ENCODE assay signal across 28 mouse cellular contexts in genomic region chr19:6068951-6069350, GRCm38 (mm10). TPM values are rescaled to one million over a fixed set of nuclear protein-coding genes. Genes with fewer than 3 reads are reported as not detected.
DNase-seq lines count a peak whose midpoint lies in the region; ATAC-seq and TF ChIP-seq lines count a peak whose summit lies in the region.
"Had no signal": no experiment of that assay in that cellular context is flagged by ENCODE, and none has a peak within 500 bp of the region (broad histone marks: within the 10 kb centered on the region; RNA-seq: fewer than 3 reads in every experiment).

No protein-coding gene starts in this region.

- H3K36me3 ChIP-seq in heart, embryonic 10.5 days, result peaks cover 49% of the 10 kb centered on the region
- H3K36me3 ChIP-seq in heart, embryonic 11.5 days (ENCODE audit: control insufficient read depth, insufficient read depth, low read length), result peaks cover 17% of the 10 kb centered on the region
- H3K36me3 ChIP-seq in midbrain, embryonic 11.5 days (ENCODE audit: control insufficient read depth, insufficient read depth, low read length), result peaks cover 9% of the 10 kb centered on the region
- peaks cover 41% of the 10 kb centered on the region for H3K36me3 ChIP-seq in midbrain, embryonic 14.5 days (ENCODE audit: control insufficient read depth, insufficient read depth, low read length)
- no peaks in the 10 kb centered on the region for H3K36me3 ChIP-seq in MEL (ENCODE audit: control insufficient read depth in 1 of 2, insufficient read depth in 2 of 2, low read length in 2 of 2)
- H3K36me3 ChIP-seq in stomach, postnatal 0 days (ENCODE audit: control insufficient read depth, insufficient read depth, low read length), result peaks cover 7% of the 10 kb centered on the region

- no peak for TF ChIP-seq CTCF in MEL (IDR thresholded peaks at IDR 0.05 in 2 of 3, conservative IDR thresholded peaks at IDR 0.05 in 1 of 3; ENCODE audit: control insufficient read depth in 1 of 3, insufficient read depth in 1 of 3, low read depth in 2 of 3, low read length in 3 of 3, poor library complexity in 1 of 3, severe bottlenecking in 1 of 3)
- 0 out of 2 replicates have a peak, but pooled peaks have one; percentile 24 for TF ChIP-seq CTCF in stomach, postnatal 0 days (IDR thresholded peaks at IDR 0.05; ENCODE audit: low read depth)

- no peak overlapping the region for H3K9ac ChIP-seq in heart, embryonic 11.5 days (ENCODE audit: low read depth, low read length)
- H3K9ac ChIP-seq in midbrain, embryonic 11.5 days (ENCODE audit: low read length), result no peak overlapping the region
- H3K9ac ChIP-seq in midbrain, embryonic 14.5 days (replicated peaks; ENCODE audit: low read length), result no peak overlapping the region
- H3K9ac ChIP-seq in MEL (ENCODE audit: control insufficient read depth, low read depth, low read length, poor library complexity, severe bottlenecking), result no peak overlapping the region
- H3K9ac ChIP-seq in stomach, postnatal 0 days (ENCODE audit: low read length), result no peak overlapping the region
- H3K9ac ChIP-seq: heart, embryonic 12.5 days; hindbrain, embryonic 14.5 days; intestine, embryonic 15.5 days; limb, embryonic 15.5 days had no signal

- no peak for TF ChIP-seq EP300 in MEL (IDR thresholded peaks at IDR 0.05; ENCODE audit: low read depth in 1 of 2, low read length in 2 of 2)
- no peak for TF ChIP-seq EP300 in stomach, postnatal 0 days (optimal IDR thresholded peaks at IDR 0.05)

- H3K9me3 ChIP-seq in heart, embryonic 10.5 days, result no peaks in the 10 kb centered on the region
- no peaks in the 10 kb centered on the region for H3K9me3 ChIP-seq in heart, embryonic 11.5 days (replicated peaks; ENCODE audit: control insufficient read depth, low read length)
- H3K9me3 ChIP-seq in midbrain, embryonic 11.5 days (ENCODE audit: control insufficient read depth, low read length), result no peaks in the 10 kb centered on the region
- no peaks in the 10 kb centered on the region for H3K9me3 ChIP-seq in midbrain, embryonic 14.5 days (ENCODE audit: control insufficient read depth, low read length)
- H3K9me3 ChIP-seq in MEL (replicated peaks; ENCODE audit: insufficient read depth, low read length), result no peaks in the 10 kb centered on the region
- no peaks in the 10 kb centered on the region for H3K9me3 ChIP-seq in stomach, postnatal 0 days (ENCODE audit: control insufficient read depth, low read length)
- H3K9me3 ChIP-seq: forebrain, embryonic 13.5 days; heart, embryonic 12.5 days; intestine, embryonic 15.5 days; limb, embryonic 15.5 days; neural tube, embryonic 13.5 days had no signal

- H3K4me2 ChIP-seq in heart, embryonic 11.5 days, result no peak overlapping the region
- H3K4me2 ChIP-seq in midbrain, embryonic 11.5 days, result no peak overlapping the region
- H3K4me2 ChIP-seq in midbrain, embryonic 14.5 days (ENCODE audit: low read length), result no peak overlapping the region
- H3K4me2 ChIP-seq in stomach, postnatal 0 days (replicated peaks; ENCODE audit: low read depth), result no peak overlapping the region

- TF ChIP-seq POLR2A in MEL (IDR thresholded peaks at IDR 0.05; ENCODE audit: control insufficient read depth in 1 of 2, insufficient read depth in 1 of 2, low read depth in 1 of 2, low read length in 2 of 2, poor library complexity in 1 of 2), result no peak

- H3K27me3 ChIP-seq in heart, embryonic 10.5 days (ENCODE audit: insufficient read depth, poor library complexity, severe bottlenecking), result no peaks in the 10 kb centered on the region
- no peaks in the 10 kb centered on the region for H3K27me3 ChIP-seq in heart, embryonic 11.5 days (ENCODE audit: control insufficient read depth, insufficient read depth, low read length)
- H3K27me3 ChIP-seq in midbrain, embryonic 11.5 days (ENCODE audit: control insufficient read depth, insufficient read depth, low read length), result no peaks in the 10 kb centered on the region
- no peaks in the 10 kb centered on the region for H3K27me3 ChIP-seq in midbrain, embryonic 14.5 days (ENCODE audit: control insufficient read depth, insufficient read depth, low read length)
- no peaks in the 10 kb centered on the region for H3K27me3 ChIP-seq in MEL (ENCODE audit: control insufficient read depth in 1 of 2, insufficient read depth in 2 of 2, low read length in 2 of 2)
- no peaks in the 10 kb centered on the region for H3K27me3 ChIP-seq in stomach, postnatal 0 days (ENCODE audit: control insufficient read depth, insufficient read depth, low read length)
- H3K27me3 ChIP-seq: CH12.LX; forebrain, embryonic 13.5 days; heart, embryonic 12.5 days; intestine, embryonic 15.5 days; limb, embryonic 15.5 days; neural tube, embryonic 13.5 days had no signal

- no peak for DNase-seq in heart, embryonic 10.5 days (ENCODE audit: low spot score)
- peak; percentile 75 for DNase-seq in midbrain, embryonic 11.5 days (ENCODE audit: low spot score, missing footprints)
- DNase-seq in midbrain, embryonic 14.5 days, result no peak
- peak; percentile 37 for DNase-seq in MEL (ENCODE audit: low read depth, low spot score)
- no peak for DNase-seq in stomach, postnatal 0 days (ENCODE audit: low spot score)
- DNase-seq in right cerebral cortex, postnatal 25 days, result no peak
- no peak for DNase-seq in frontal cortex, postnatal 10 days (ENCODE audit: low spot score in 2 of 2)
- DNase-seq: adrenal gland, adult 2 months; cerebellum, adult 2 months; cerebellum, postnatal 36 days; heart, postnatal 14 days; kidney, postnatal 10 days; lung, adult 2 months; right cerebral cortex, adult 18-20 months had no signal

- H3K27ac ChIP-seq in heart, embryonic 10.5 days, result no peak overlapping the region; the same call in 1 of the 2 replicates
- no peak overlapping the region for H3K27ac ChIP-seq in heart, embryonic 11.5 days (ENCODE audit: low read depth, low read length)
- no peak overlapping the region for H3K27ac ChIP-seq in midbrain, embryonic 11.5 days (ENCODE audit: low read depth, low read length)
- no peak overlapping the region for H3K27ac ChIP-seq in midbrain, embryonic 14.5 days (replicated peaks; ENCODE audit: low read depth, low read length)
- H3K27ac ChIP-seq in MEL (ENCODE audit: control insufficient read depth, low read depth, low read length), result no peak overlapping the region
- no peak overlapping the region for H3K27ac ChIP-seq in stomach, postnatal 0 days (replicated peaks)
- H3K27ac ChIP-seq: limb, embryonic 15.5 days had no signal

- ATAC-seq in heart, embryonic 11.5 days (replicated peaks; ENCODE audit: insufficient number of reproducible peaks, low FRiP score, low TSS enrichment), result no peak
- no peak for ATAC-seq in midbrain, embryonic 11.5 days (ENCODE audit: low FRiP score)
- no peak for ATAC-seq in midbrain, embryonic 14.5 days (ENCODE audit: low FRiP score, low TSS enrichment)
- no peak for ATAC-seq in stomach, postnatal 0 days (ENCODE audit: low FRiP score, low TSS enrichment)
- ATAC-seq: forebrain, embryonic 13.5 days; intestine, embryonic 15.5 days had no signal

- peaks cover 24% of the 10 kb centered on the region for H3K4me1 ChIP-seq in heart, embryonic 10.5 days
- H3K4me1 ChIP-seq in heart, embryonic 11.5 days (ENCODE audit: control insufficient read depth, insufficient read depth, low read length), result peaks cover 18% of the 10 kb centered on the region
- H3K4me1 ChIP-seq in midbrain, embryonic 11.5 days (ENCODE audit: control insufficient read depth, insufficient read depth, low read length), result peaks cover 17% of the 10 kb centered on the region
- H3K4me1 ChIP-seq in midbrain, embryonic 14.5 days (ENCODE audit: control insufficient read depth, insufficient read depth, low read length), result peaks cover 14% of the 10 kb centered on the region
- H3K4me1 ChIP-seq in MEL (ENCODE audit: control insufficient read depth in 1 of 2, insufficient read depth in 2 of 2, low read length in 2 of 2), result peaks cover 0 to 8% of the 10 kb centered on the region in 2 experiments; a peak in 3 of 4 replicates
- peaks cover 5% of the 10 kb centered on the region; the same call in 1 of the 2 replicates for H3K4me1 ChIP-seq in stomach, postnatal 0 days (replicated peaks; ENCODE audit: control insufficient read depth, insufficient read depth)

- H3K79me2 ChIP-seq in MEL (ENCODE audit: control insufficient read depth, insufficient read depth, low read length, poor library complexity), result no peaks in the 10 kb centered on the region

- 0 out of 2 replicates have a peak overlapping the region, but pooled peaks have one; percentile 18 for H3K4me3 ChIP-seq in heart, embryonic 10.5 days
- no peak overlapping the region for H3K4me3 ChIP-seq in heart, embryonic 11.5 days (ENCODE audit: low read depth, low read length)
- no peak overlapping the region for H3K4me3 ChIP-seq in midbrain, embryonic 11.5 days (ENCODE audit: low read depth, low read length)
- H3K4me3 ChIP-seq in midbrain, embryonic 14.5 days (replicated peaks; ENCODE audit: low read depth, low read length), result no peak overlapping the region
- no peak overlapping the region for H3K4me3 ChIP-seq in MEL (ENCODE audit: control insufficient read depth in 1 of 2, insufficient read depth in 1 of 2, low read depth in 2 of 2, low read length in 2 of 2)
- H3K4me3 ChIP-seq in stomach, postnatal 0 days (ENCODE audit: low read depth, low read length), result no peak overlapping the region
- H3K4me3 ChIP-seq: heart, embryonic 12.5 days; limb, embryonic 15.5 days had no signal

- WGBS in heart, embryonic 10.5 days, result 79% methylated on average over 4 of the region's 4 CpGs
- WGBS in heart, embryonic 11.5 days (ENCODE audit: insufficient replicate concordance), result 75% methylated on average over 4 of the region's 4 CpGs
- WGBS in midbrain, embryonic 11.5 days, result 83% methylated on average over 4 of the region's 4 CpGs
- WGBS in midbrain, embryonic 14.5 days, result 79% methylated on average over 4 of the region's 4 CpGs
- 46% methylated on average over 4 of the region's 4 CpGs for WGBS in stomach, postnatal 0 days

- TF ChIP-seq RAD21 in MEL (IDR thresholded peaks at IDR 0.05; ENCODE audit: low read depth, low read length), result no peak

RNA-seq across cellular contexts. Expression of gene Tm7sf2, which starts 0.8 kb away (rescaled TPM):
- polyA plus RNA-seq in heart, embryonic 10.5 days (2016; fragmentation: Nextera tagmentation; extraction: Ambion mirVana), result 13.7 and 18.8 TPM in 2 replicates
- 10.1 and 11.9 TPM in 2 replicates for polyA plus RNA-seq in heart, embryonic 11.5 days (2014; fragmentation: Nextera tagmentation; extraction: Ambion mirVana)
- 35.7 and 39.6 TPM in 2 replicates for polyA plus RNA-seq in midbrain, embryonic 11.5 days (2014; fragmentation: Nextera tagmentation; extraction: Ambion mirVana)
- 43.7 and 57.6 TPM in 2 replicates for polyA plus RNA-seq in midbrain, embryonic 14.5 days (2014; fragmentation: Nextera tagmentation; extraction: Ambion mirVana)
- 7.6 and 8.0 TPM in 2 replicates for total RNA-seq in MEL (2012; rRNA removed)
- 10 to 100 TPM in 1 of 2 experiments, not detected in 1; 13.1 TPM for polyA plus RNA-seq in MEL (2012; ENCODE audit: insufficient read depth in 1 of 2, insufficient read length in 2 of 2, low read depth in 1 of 2, low replicate concordance in 2 of 2, missing spikeins in 1 of 2)
- polyA plus RNA-seq in stomach, postnatal 0 days (2015; fragmentation: Nextera tagmentation; extraction: Ambion mirVana), result 17.9 and 19.7 TPM in 2 replicates

RNA-seq across cellular contexts. Expression of gene Znhit2, which starts 8.0 kb away (rescaled TPM):
- polyA plus RNA-seq in heart, embryonic 10.5 days (2016; fragmentation: Nextera tagmentation; extraction: Ambion mirVana), result 26.9 and 33.4 TPM in 2 replicates
- 27.1 and 27.5 TPM in 2 replicates for polyA plus RNA-seq in heart, embryonic 11.5 days (2014; fragmentation: Nextera tagmentation; extraction: Ambion mirVana)
- polyA plus RNA-seq in midbrain, embryonic 11.5 days (2014; fragmentation: Nextera tagmentation; extraction: Ambion mirVana), result 39.5 and 40.0 TPM in 2 replicates
- 32.4 and 37.9 TPM in 2 replicates for polyA plus RNA-seq in midbrain, embryonic 14.5 days (2014; fragmentation: Nextera tagmentation; extraction: Ambion mirVana)
- total RNA-seq in MEL (2012; rRNA removed), result 26.3 and 37.3 TPM in 2 replicates
- polyA plus RNA-seq in MEL (2012; ENCODE audit: insufficient read depth in 1 of 2, insufficient read length in 2 of 2, low read depth in 1 of 2, low replicate concordance in 2 of 2, missing spikeins in 1 of 2), result 10 to 100 TPM in 1 of 2 experiments, not detected in 1; 27.0 TPM
- 31.8 and 33.2 TPM in 2 replicates for polyA plus RNA-seq in stomach, postnatal 0 days (2015; fragmentation: Nextera tagmentation; extraction: Ambion mirVana)

RNA-seq across cellular contexts. Expression of gene Vps51, which starts 8.1 kb away (rescaled TPM):
- 57.3 and 60.5 TPM in 2 replicates for polyA plus RNA-seq in heart, embryonic 10.5 days (2016; fragmentation: Nextera tagmentation; extraction: Ambion mirVana)
- 38.9 and 43.7 TPM in 2 replicates for polyA plus RNA-seq in heart, embryonic 11.5 days (2014; fragmentation: Nextera tagmentation; extraction: Ambion mirVana)
- polyA plus RNA-seq in midbrain, embryonic 11.5 days (2014; fragmentation: Nextera tagmentation; extraction: Ambion mirVana), result 37.4 and 48.3 TPM in 2 replicates
- 86.1 and 86.7 TPM in 2 replicates for polyA plus RNA-seq in midbrain, embryonic 14.5 days (2014; fragmentation: Nextera tagmentation; extraction: Ambion mirVana)
- total RNA-seq in MEL (2012; rRNA removed), result 29.4 and 30.9 TPM in 2 replicates
- 10 to 100 TPM in 1 of 2 experiments, not detected in 1; 60.5 TPM for polyA plus RNA-seq in MEL (2012; ENCODE audit: insufficient read depth in 1 of 2, insufficient read length in 2 of 2, low read depth in 1 of 2, low replicate concordance in 2 of 2, missing spikeins in 1 of 2)
- polyA plus RNA-seq in stomach, postnatal 0 days (2015; fragmentation: Nextera tagmentation; extraction: Ambion mirVana), result 43.2 and 48.9 TPM in 2 replicates

RNA-seq across cellular contexts. Expression of gene Tmem262, which starts 10.9 kb away (rescaled TPM):
- polyA plus RNA-seq in heart, embryonic 10.5 days (2016; fragmentation: Nextera tagmentation; extraction: Ambion mirVana), result not detected in 2 replicates
- not detected in 2 replicates for polyA plus RNA-seq in heart, embryonic 11.5 days (2014; fragmentation: Nextera tagmentation; extraction: Ambion mirVana)
- polyA plus RNA-seq in midbrain, embryonic 11.5 days (2014; fragmentation: Nextera tagmentation; extraction: Ambion mirVana), result not detected in 2 replicates
- polyA plus RNA-seq in midbrain, embryonic 14.5 days (2014; fragmentation: Nextera tagmentation; extraction: Ambion mirVana), result not detected in 2 replicates
- not detected in 2 replicates for total RNA-seq in MEL (2012; rRNA removed)
- under 1 TPM in 1 of 2 experiments, not detected in 1; 0.18 TPM for polyA plus RNA-seq in MEL (2012; ENCODE audit: insufficient read depth in 1 of 2, insufficient read length in 2 of 2, low read depth in 1 of 2, low replicate concordance in 2 of 2, missing spikeins in 1 of 2)
- not detected in 2 replicates for polyA plus RNA-seq in stomach, postnatal 0 days (2015; fragmentation: Nextera tagmentation; extraction: Ambion mirVana)
- total RNA-seq: adrenal gland, adult 2 months; CH12.LX; gastrocnemius, postnatal 4 days; heart, postnatal 14 days; layer of hippocampus, adult 18-20 months; left cerebral cortex, postnatal 25 days; megakaryocyte-erythroid progenitor cell, adult 5-6 weeks; monocyte, adult 5-6 weeks had no signal
- polyA plus RNA-seq: adrenal gland, adult 2 months; cerebellum, adult 2 months; forebrain, embryonic 13.5 days; heart, embryonic 12.5 days; hindbrain, embryonic 14.5 days; intestine, embryonic 15.5 days; limb, embryonic 15.5 days; lung, adult 2 months; neural tube, embryonic 13.5 days; stomach, embryonic 14.5 days had no signal

RNA-seq across cellular contexts. Expression of gene Fau, which starts 11.3 kb away (rescaled TPM):
- polyA plus RNA-seq in heart, embryonic 10.5 days (2016; fragmentation: Nextera tagmentation; extraction: Ambion mirVana), result 570 and 662 TPM in 2 replicates
- polyA plus RNA-seq in heart, embryonic 11.5 days (2014; fragmentation: Nextera tagmentation; extraction: Ambion mirVana), result 586 and 633 TPM in 2 replicates
- 717 and 781 TPM in 2 replicates for polyA plus RNA-seq in midbrain, embryonic 11.5 days (2014; fragmentation: Nextera tagmentation; extraction: Ambion mirVana)
- 602 and 698 TPM in 2 replicates for polyA plus RNA-seq in midbrain, embryonic 14.5 days (2014; fragmentation: Nextera tagmentation; extraction: Ambion mirVana)
- 2,020 and 2,413 TPM in 2 replicates for total RNA-seq in MEL (2012; rRNA removed)
- polyA plus RNA-seq in MEL (2012; ENCODE audit: insufficient read depth in 1 of 2, insufficient read length in 2 of 2, low read depth in 1 of 2, low replicate concordance in 2 of 2, missing spikeins in 1 of 2), result 1,000 to 10,000 TPM in 1 of 2 experiments, not detected in 1; 2,967 TPM
- polyA plus RNA-seq in stomach, postnatal 0 days (2015; fragmentation: Nextera tagmentation; extraction: Ambion mirVana), result 818 and 857 TPM in 2 replicates

Comparison
In these comparisons a context has a peak if more than half of its experiments do, and no peak if none do; other contexts are left out.
1. DNase-seq: peak in midbrain, embryonic 11.5 days (single experiment) and MEL (single experiment); none in heart, embryonic 10.5 days (single experiment), midbrain, embryonic 14.5 days (single experiment), stomach, postnatal 0 days (single experiment), right cerebral cortex, postnatal 25 days (single experiment) and frontal cortex, postnatal 10 days (0 of 2).